Mouse (Mus musculus) midbrain, embryonic 13.5 days (tissue): ENCODE data around the gene Ccdc13. TPM values are rescaled to one million over a fixed set of nuclear protein-coding genes. Genes with fewer than 3 reads are reported as not detected.
A peak's percentile ranks its signal among the peaks of the same experiment; 100 is the strongest.

Experiments
- ATAC-seq: fragments of 200-750 bp; cut with Nextera tagmentation; 2 replicates; pipeline ENCODE4 v1.8.0; 2017; ENCODE audit warnings: mild to moderate bottlenecking, moderate TSS enrichment, moderate library complexity
- H3K27ac ChIP-seq: fragments of 300-500 bp; sonication (generic); 2 replicates; pipeline ENCODE4 v1.5.1; 2015; ENCODE audit warnings: inconsistent platforms, mild to moderate bottlenecking, moderate library complexity
- H3K27me3 ChIP-seq: fragments of 300-500 bp; sonication (generic); 2 replicates; pipeline ENCODE4 v1.6.1; 2015; ENCODE audit warnings: mild to moderate bottlenecking, inconsistent platforms
- H3K36me3 ChIP-seq: fragments of 300-500 bp; sonication (generic); 2 replicates; pipeline ENCODE4 v1.6.1; 2015; ENCODE audit warnings: mild to moderate bottlenecking, inconsistent platforms
- H3K4me1 ChIP-seq: fragments of 300-500 bp; sonication (generic); replicated peaks from 2 replicates; pipeline ENCODE4 v1.6.1; 2015; ENCODE audit warnings: inconsistent platforms
- H3K4me2 ChIP-seq: fragments of 300-500 bp; sonication (generic); replicated peaks from 2 replicates; pipeline ENCODE4 v1.6.1; 2015; ENCODE audit warnings: moderate library complexity, mild to moderate bottlenecking, inconsistent platforms
- H3K4me3 ChIP-seq: fragments of 300-500 bp; sonication (generic); replicated peaks from 2 replicates; pipeline ENCODE4 v1.5.1; 2015; ENCODE audit warnings: mild to moderate bottlenecking, inconsistent platforms
- H3K9ac ChIP-seq: fragments of 300-500 bp; sonication (generic); replicated peaks from 2 replicates; pipeline ENCODE4 v1.6.1; 2015; ENCODE audit warnings: mild to moderate bottlenecking, inconsistent platforms
- H3K9me3 ChIP-seq: fragments of 300-500 bp; sonication (generic); 2 replicates; pipeline ENCODE4 v1.6.1; 2016; ENCODE audit warnings: mild to moderate bottlenecking, inconsistent platforms
- WGBS: fragments of 180-500 bp; shearing (Covaris S2); methylation state at CpG from one replicate; pipeline ENCODE4 v1.1.7; 2015; 5-methylcytosine and 5-hydroxymethylcytosine counted together
- polyA plus RNA-seq: library from polyadenylated mRNA; unstranded; fragments of >200 nt; fragmentation: Nextera tagmentation; extraction: Ambion mirVana; gene quantifications from 2 replicates; pipeline ENCODE4 v1.2.1, GENCODE M21; 2015

Gene Ccdc13
- 2.8 and 5.0 TPM in 2 replicates for polyA plus RNA-seq

GRCm38 (mm10) chr9:121838829-121839621 lies at the start of gene Ccdc13:
TSS of gene Ccdc13 (minus strand) at chr9:121839461.
- H3K4me2 ChIP-seq, result peak within 1 kb of the TSS; percentile 72
- 2% methylated on average over 61 of the region's 61 CpGs for WGBS
- H3K27me3 ChIP-seq, result no peaks in the 10 kb centered on the region
- no peaks in the 10 kb centered on the region for H3K36me3 ChIP-seq
- H3K9me3 ChIP-seq, result no peaks in the 10 kb centered on the region
- peak within 1 kb of the TSS; percentile 51 for H3K4me3 ChIP-seq
- ATAC-seq, result peak; percentile 96
- peak within 1 kb of the TSS; percentile 65 for H3K9ac ChIP-seq
- no peak within 1 kb of the TSS for H3K27ac ChIP-seq
- peaks cover 10% of the 10 kb centered on the region for H3K4me1 ChIP-seq

DNA sequence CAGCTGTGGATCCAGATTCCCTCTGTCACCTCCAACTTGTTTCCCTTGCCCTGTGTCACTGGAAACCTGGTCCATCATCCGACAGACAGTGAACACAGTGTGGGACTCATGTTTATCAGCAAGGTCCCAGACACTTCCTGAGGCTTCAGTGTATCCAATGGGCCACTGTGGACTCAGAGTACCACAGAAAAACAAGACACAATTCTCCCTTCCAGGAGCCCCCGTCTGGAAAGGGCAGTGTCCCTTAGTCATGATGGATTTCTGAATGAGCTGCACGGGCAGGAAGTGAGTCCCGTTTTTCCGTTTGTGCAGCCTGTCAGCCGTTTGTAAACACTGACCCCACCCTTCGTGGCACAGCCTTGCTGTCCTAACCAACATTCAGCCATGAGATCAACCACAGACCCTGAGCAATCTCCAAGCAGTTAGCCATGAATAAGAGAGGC lies 42.8 kb upstream of the Ccdc13 start:
- H3K27me3 ChIP-seq, result 0 out of 2 replicates have a peak, but pooled peaks cover 4% of the 10 kb centered on the region
- H3K4me3 ChIP-seq, result no peak overlapping the region
- no peak overlapping the region for H3K9ac ChIP-seq
- H3K4me1 ChIP-seq, result peaks cover 5% of the 10 kb centered on the region; the same call in 1 of the 2 replicates
- no peaks in the 10 kb centered on the region for H3K9me3 ChIP-seq
- 81% methylated on average over 7 of the region's 7 CpGs for WGBS
- no peaks in the 10 kb centered on the region for H3K36me3 ChIP-seq
- no peak overlapping the region for H3K27ac ChIP-seq
- no peak overlapping the region for H3K4me2 ChIP-seq
- ATAC-seq, result no peak

DNA sequence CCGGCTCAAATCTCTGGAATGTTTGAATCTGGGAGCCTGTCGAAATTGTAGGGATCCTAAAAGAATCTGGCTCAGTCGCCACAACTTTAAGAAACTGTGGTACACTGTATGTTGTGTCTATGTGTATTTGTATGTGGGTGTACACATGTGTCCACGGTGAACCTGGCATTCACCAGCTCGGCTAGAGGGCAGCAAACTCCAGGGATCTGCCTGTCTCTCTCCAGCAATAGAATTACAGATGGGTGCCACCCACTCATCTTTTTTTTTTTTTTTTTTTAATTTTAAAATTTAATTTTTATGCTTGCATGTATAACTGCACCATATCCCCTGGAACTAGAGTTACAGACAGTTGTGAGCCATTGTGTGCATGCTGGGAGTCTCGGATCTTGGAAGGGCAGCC lies 42.0 kb upstream of the Ccdc13 start:
- H3K27me3 ChIP-seq, result 0 out of 2 replicates have a peak, but pooled peaks cover 4% of the 10 kb centered on the region
- H3K4me2 ChIP-seq, result no peak overlapping the region
- H3K4me3 ChIP-seq, result no peak overlapping the region
- H3K4me1 ChIP-seq, result peaks cover 5% of the 10 kb centered on the region; the same call in 1 of the 2 replicates
- no peak overlapping the region for H3K27ac ChIP-seq
- no peaks in the 10 kb centered on the region for H3K36me3 ChIP-seq
- ATAC-seq, result no peak
- no peaks in the 10 kb centered on the region for H3K9me3 ChIP-seq
- 82% methylated on average over 6 of the region's 6 CpGs for WGBS
- H3K9ac ChIP-seq, result no peak overlapping the region

- H3K36me3 ChIP-seq, result no peaks in the 10 kb centered on the region
- no peak overlapping the region for H3K27ac ChIP-seq
- H3K27me3 ChIP-seq, result 0 out of 2 replicates have a peak, but pooled peaks cover 4% of the 10 kb centered on the region
- H3K4me2 ChIP-seq, result peak overlapping the region; percentile 36
- WGBS, result 23% methylated on average over 14 of the region's 14 CpGs
- no peak overlapping the region for H3K9ac ChIP-seq
- no peaks in the 10 kb centered on the region for H3K9me3 ChIP-seq
- H3K4me3 ChIP-seq, result no peak overlapping the region
- ATAC-seq, result no peak
- H3K4me1 ChIP-seq, result peaks cover 5% of the 10 kb centered on the region; the same call in 1 of the 2 replicates
These were observed 41.6 kb upstream of the Ccdc13 start for GRCm38 (mm10) chr9:121880840-121881239.

- no peaks in the 10 kb centered on the region for H3K36me3 ChIP-seq
- H3K4me2 ChIP-seq, result no peak overlapping the region
- H3K9me3 ChIP-seq, result no peaks in the 10 kb centered on the region
- WGBS, result 23% methylated on average over 3 of the region's 3 CpGs
- no peak overlapping the region for H3K4me3 ChIP-seq
- no peak for ATAC-seq
- H3K4me1 ChIP-seq, result peaks cover 5% of the 10 kb centered on the region; the same call in 1 of the 2 replicates
- 0 out of 2 replicates have a peak, but pooled peaks cover 4% of the 10 kb centered on the region for H3K27me3 ChIP-seq
- no peak overlapping the region for H3K27ac ChIP-seq
- no peak overlapping the region for H3K9ac ChIP-seq
These were observed 37.9 kb upstream of the Ccdc13 start for GRCm38 (mm10) chr9:121877052-121877740.

GRCm38 (mm10) chr9:121873578-121873977 lies 34.3 kb upstream of the Ccdc13 start:
- no peak overlapping the region for H3K4me3 ChIP-seq
- H3K4me1 ChIP-seq, result no peaks in the 10 kb centered on the region
- no peaks in the 10 kb centered on the region for H3K36me3 ChIP-seq
- 0 out of 2 replicates have a peak, but pooled peaks cover 3% of the 10 kb centered on the region for H3K27me3 ChIP-seq
- H3K9me3 ChIP-seq, result no peaks in the 10 kb centered on the region
- ATAC-seq, result no peak
- no peak overlapping the region for H3K4me2 ChIP-seq
- no peak overlapping the region for H3K27ac ChIP-seq
- H3K9ac ChIP-seq, result no peak overlapping the region

- no peaks in the 10 kb centered on the region for H3K36me3 ChIP-seq
- H3K9ac ChIP-seq, result no peak overlapping the region
- 89% methylated on average over 2 of the region's 2 CpGs for WGBS
- H3K4me3 ChIP-seq, result no peak overlapping the region
- H3K4me2 ChIP-seq, result no peak overlapping the region
- no peaks in the 10 kb centered on the region for H3K27me3 ChIP-seq
- H3K9me3 ChIP-seq, result no peaks in the 10 kb centered on the region
- no peak overlapping the region for H3K27ac ChIP-seq
- no peaks in the 10 kb centered on the region for H3K4me1 ChIP-seq
- no peak for ATAC-seq
These were observed 32.9 kb upstream of the Ccdc13 start for GRCm38 (mm10) chr9:121872062-121872683.

GRCm38 (mm10) chr9:121869973-121870515 lies 30.8 kb upstream of the Ccdc13 start:
- Histone ChIP-seq H3K9me3 (no peaks in the 10 kb centered on the region), H3K27ac (0 out of 2 replicates have a peak overlapping the region, but pooled peaks have one; percentile 10), H3K36me3 (no peaks in the 10 kb centered on the region), H3K4me2 (no peak overlapping the region), H3K27me3 (no peaks in the 10 kb centered on the region), H3K9ac (no peak overlapping the region), H3K4me3 (no peak overlapping the region), H3K4me1 (peaks cover 3% of the 10 kb centered on the region; the same call in 1 of the 2 replicates)
- 58% methylated on average over 4 of the region's 4 CpGs for WGBS
- ATAC-seq, result no peak

DNA sequence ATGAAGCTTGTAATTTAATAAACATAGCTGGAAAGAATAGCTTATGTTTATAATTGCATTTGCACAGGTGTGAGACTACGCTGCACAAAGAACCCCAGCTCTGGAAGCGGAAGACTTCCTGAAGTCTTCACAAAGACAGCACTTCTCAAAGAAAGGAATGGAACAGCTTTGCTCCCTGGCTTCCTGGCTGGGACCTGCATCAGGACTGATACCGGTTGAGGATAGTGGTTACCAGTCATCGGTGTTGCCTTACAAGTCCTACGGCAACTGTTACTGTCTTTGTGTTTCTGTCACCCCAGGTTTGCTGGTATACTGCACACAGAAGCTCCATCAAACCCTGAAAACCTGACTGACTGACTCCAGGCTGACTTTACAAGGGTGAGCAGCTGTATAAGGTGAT lies 30.2 kb upstream of the Ccdc13 start:
- WGBS, result 92% methylated on average over 5 of the region's 5 CpGs
- Histone ChIP-seq H3K4me1 (peaks cover 3% of the 10 kb centered on the region; the same call in 1 of the 2 replicates), H3K27ac (no peak overlapping the region), H3K4me2 (no peak overlapping the region), H3K9ac (no peak overlapping the region), H3K27me3 (no peaks in the 10 kb centered on the region), H3K9me3 (no peaks in the 10 kb centered on the region), H3K36me3 (no peaks in the 10 kb centered on the region), H3K4me3 (no peak overlapping the region)
- ATAC-seq, result no peak

GRCm38 (mm10) chr9:121868236-121868635 lies 29.0 kb upstream of the Ccdc13 start:
- no peak for ATAC-seq
- no peak overlapping the region for H3K27ac ChIP-seq
- H3K4me3 ChIP-seq, result no peak overlapping the region
- no peaks in the 10 kb centered on the region for H3K9me3 ChIP-seq
- no peak overlapping the region for H3K9ac ChIP-seq
- H3K27me3 ChIP-seq, result no peaks in the 10 kb centered on the region
- no peaks in the 10 kb centered on the region for H3K36me3 ChIP-seq
- peaks cover 3% of the 10 kb centered on the region; the same call in 1 of the 2 replicates for H3K4me1 ChIP-seq
- WGBS, result 91% methylated on average over 6 of the region's 6 CpGs
- no peak overlapping the region for H3K4me2 ChIP-seq

GRCm38 (mm10) chr9:121867632-121868031 lies 28.4 kb upstream of the Ccdc13 start:
- Histone ChIP-seq H3K4me1 (peaks cover 3% of the 10 kb centered on the region; the same call in 1 of the 2 replicates), H3K27ac (no peak overlapping the region), H3K4me2 (no peak overlapping the region), H3K9me3 (no peaks in the 10 kb centered on the region), H3K27me3 (no peaks in the 10 kb centered on the region), H3K4me3 (no peak overlapping the region), H3K9ac (no peak overlapping the region), H3K36me3 (no peaks in the 10 kb centered on the region)
- ATAC-seq, result no peak
- 93% methylated on average over 6 of the region's 6 CpGs for WGBS
